7 mouse cellular contexts compared by ENCODE assay signal in genomic region chr9:31925830-31926624, GRCm38 (mm10). TPM values are rescaled to one million over a fixed set of nuclear protein-coding genes. Genes with fewer than 3 reads are reported as not detected.
DNase-seq lines count a peak whose midpoint lies in the region; ATAC-seq lines count a peak whose summit lies in the region.

No protein-coding gene starts in this region.

- peak; percentile 73 for DNase-seq in adipocyte (ENCODE audit: low spot score)
- DNase-seq in embryo, embryonic 11 days: peak; percentile 91
- peak; percentile 76 to 79 for DNase-seq in gastrocnemius, postnatal 36 days
- DNase-seq in left cerebral cortex, postnatal 25 days (ENCODE audit: low spot score in 2 of 2): peak; percentile 79 to 84
- DNase-seq in midbrain, embryonic 11.5 days (ENCODE audit: low spot score, missing footprints): peak; percentile 99
- DNase-seq in skeletal muscle tissue, adult 2 months (ENCODE audit: low read depth, low spot score): peak; percentile 82

- no peak overlapping the region for H3K9ac ChIP-seq in intestine, embryonic 15.5 days
- no peak overlapping the region for H3K9ac ChIP-seq in midbrain, embryonic 11.5 days (ENCODE audit: low read length)

- H3K9me3 ChIP-seq in intestine, embryonic 15.5 days: no peaks in the 10 kb centered on the region
- H3K9me3 ChIP-seq in midbrain, embryonic 11.5 days (ENCODE audit: control insufficient read depth, low read length): no peaks in the 10 kb centered on the region

- ATAC-seq in intestine, embryonic 15.5 days: peak; percentile 83
- ATAC-seq in midbrain, embryonic 11.5 days (ENCODE audit: low FRiP score): peak; percentile 93

- H3K27me3 ChIP-seq in intestine, embryonic 15.5 days (replicated peaks): no peaks in the 10 kb centered on the region
- H3K27me3 ChIP-seq in midbrain, embryonic 11.5 days (ENCODE audit: control insufficient read depth, insufficient read depth, low read length): no peaks in the 10 kb centered on the region

- H3K36me3 ChIP-seq in intestine, embryonic 15.5 days: no peaks in the 10 kb centered on the region
- no peaks in the 10 kb centered on the region for H3K36me3 ChIP-seq in midbrain, embryonic 11.5 days (ENCODE audit: control insufficient read depth, insufficient read depth, low read length)

- WGBS in intestine, embryonic 15.5 days: 17% methylated on average over 22 of the region's 22 CpGs
- WGBS in midbrain, embryonic 11.5 days: 22% methylated on average over 22 of the region's 22 CpGs

- H3K4me1 ChIP-seq in intestine, embryonic 15.5 days (replicated peaks): 0 out of 2 replicates have a peak, but pooled peaks cover 3% of the 10 kb centered on the region
- H3K4me1 ChIP-seq in midbrain, embryonic 11.5 days (ENCODE audit: control insufficient read depth, insufficient read depth, low read length): 0 out of 2 replicates have a peak, but pooled peaks cover 3% of the 10 kb centered on the region

- H3K4me3 ChIP-seq in intestine, embryonic 15.5 days (replicated peaks): no peak overlapping the region
- no peak overlapping the region for H3K4me3 ChIP-seq in midbrain, embryonic 11.5 days (ENCODE audit: low read depth, low read length)

- intact Hi-C loops in gastrocnemius, postnatal 36 days (cut with DNase I): loop anchor here (2.0 kb wide), 1 partner anchor 367 kb away; no protein-coding TSS in a partner anchor
- intact Hi-C loops in left cerebral cortex, postnatal 25 days (cut with DNase I): loop anchor here (1.0 to 5.0 kb wide), 2 partner anchors 349 to 367 kb away; no protein-coding TSS in a partner anchor

- no peak overlapping the region for H3K27ac ChIP-seq in intestine, embryonic 15.5 days
- no peak overlapping the region for H3K27ac ChIP-seq in midbrain, embryonic 11.5 days (ENCODE audit: low read depth, low read length)

- 0 out of 2 replicates have a peak overlapping the region, but pooled peaks have one; percentile 33 for H3K4me2 ChIP-seq in intestine, embryonic 15.5 days (replicated peaks)
- no peak overlapping the region for H3K4me2 ChIP-seq in midbrain, embryonic 11.5 days

RNA-seq across cellular contexts. Expression of gene Barx2, which starts 12.8 kb away (rescaled TPM):
- 10 to 100 TPM in 1 of 2 experiments, 1 to 10 TPM in 1; 8.1 to 10.3 TPM for total RNA-seq in gastrocnemius, postnatal 36 days (2021)
- 0.14 and 0.21 TPM in 2 replicates for polyA plus RNA-seq in intestine, embryonic 15.5 days (2015; fragmentation: Nextera tagmentation; extraction: Ambion mirVana)
- 1 to 10 TPM; 5.8 to 7.4 TPM for total RNA-seq in left cerebral cortex, postnatal 25 days (2021)
- polyA plus RNA-seq in midbrain, embryonic 11.5 days (2014; fragmentation: Nextera tagmentation; extraction: Ambion mirVana): not detected in 2 replicates
